Comparison of ENCODE assay signal across 14 mouse cellular contexts in the genomic region with DNA sequence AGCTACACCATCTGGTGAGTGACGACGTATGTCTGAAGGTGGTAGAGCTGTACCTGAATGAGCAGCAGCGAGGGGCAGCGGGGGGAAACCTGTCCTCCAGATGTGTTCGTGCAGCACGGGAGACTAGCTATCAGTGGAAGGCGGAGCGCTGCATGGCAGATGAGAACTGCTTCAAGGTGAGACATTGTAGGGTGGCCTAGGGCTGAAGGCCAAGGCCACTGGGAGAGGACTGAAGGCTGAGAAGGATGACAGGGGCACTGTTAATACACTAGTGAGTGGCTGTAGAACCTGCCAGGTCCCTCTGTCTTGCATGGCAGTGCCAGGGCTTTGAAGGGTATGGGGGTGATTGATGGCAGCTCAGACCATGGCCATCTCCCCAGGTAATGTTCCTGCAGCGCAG. TPM values are rescaled to one million over a fixed set of nuclear protein-coding genes. Genes with fewer than 3 reads are reported as not detected.
DNase-seq lines count a peak whose midpoint lies in the region; ATAC-seq and TF ChIP-seq lines count a peak whose summit lies in the region.
"Had no signal": no experiment of that assay in that cellular context is flagged by ENCODE, and none has a peak within 500 bp of the region (broad histone marks: within the 10 kb centered on the region; RNA-seq: fewer than 3 reads in every experiment).

No protein-coding gene starts in this region.

- no peak overlapping the region for H3K4me3 ChIP-seq in forebrain, embryonic 10.5 days
- no peak overlapping the region for H3K4me3 ChIP-seq in forebrain, postnatal 0 days (ENCODE audit: low read depth, low read length)
- H3K4me3 ChIP-seq in intestine, postnatal 0 days (ENCODE audit: low read depth, low read length), result no peak overlapping the region
- H3K4me3 ChIP-seq in intestine, embryonic 16.5 days (ENCODE audit: low read length), result no peak overlapping the region
- no peak overlapping the region for H3K4me3 ChIP-seq in neural tube, embryonic 15.5 days (replicated peaks)
- no peak overlapping the region for H3K4me3 ChIP-seq in stomach, postnatal 0 days (ENCODE audit: low read depth, low read length)
- H3K4me3 ChIP-seq: limb, embryonic 15.5 days had no signal

- H3K4me2 ChIP-seq in forebrain, postnatal 0 days (ENCODE audit: low read depth), result no peak overlapping the region
- no peak overlapping the region for H3K4me2 ChIP-seq in intestine, postnatal 0 days (replicated peaks; ENCODE audit: low read depth)
- no peak overlapping the region for H3K4me2 ChIP-seq in intestine, embryonic 16.5 days (ENCODE audit: low read depth, low read length)
- no peak overlapping the region for H3K4me2 ChIP-seq in neural tube, embryonic 15.5 days
- no peak overlapping the region for H3K4me2 ChIP-seq in stomach, postnatal 0 days (replicated peaks; ENCODE audit: low read depth)
- H3K4me2 ChIP-seq: limb, embryonic 15.5 days had no signal

- TF ChIP-seq EP300 in stomach, postnatal 0 days (optimal IDR thresholded peaks at IDR 0.05), result no peak

- H3K9me3 ChIP-seq in forebrain, embryonic 10.5 days, result no peaks in the 10 kb centered on the region
- no peaks in the 10 kb centered on the region for H3K9me3 ChIP-seq in forebrain, postnatal 0 days (ENCODE audit: low read length)
- H3K9me3 ChIP-seq in intestine, postnatal 0 days (ENCODE audit: control insufficient read depth), result no peaks in the 10 kb centered on the region
- H3K9me3 ChIP-seq in intestine, embryonic 16.5 days (ENCODE audit: control insufficient read depth, low read length), result no peaks in the 10 kb centered on the region
- H3K9me3 ChIP-seq in neural tube, embryonic 15.5 days (replicated peaks), result no peaks in the 10 kb centered on the region
- H3K9me3 ChIP-seq in stomach, postnatal 0 days (ENCODE audit: control insufficient read depth, low read length), result no peaks in the 10 kb centered on the region
- H3K9me3 ChIP-seq: limb, embryonic 15.5 days had no signal

- TF ChIP-seq CTCF in forebrain, postnatal 0 days (IDR thresholded peaks at IDR 0.05; ENCODE audit: low read depth), result no peak
- TF ChIP-seq CTCF in intestine, postnatal 0 days (IDR thresholded peaks at IDR 0.05; ENCODE audit: low read depth), result no peak
- TF ChIP-seq CTCF in stomach, postnatal 0 days (IDR thresholded peaks at IDR 0.05; ENCODE audit: low read depth), result no peak

- H3K27ac ChIP-seq in forebrain, embryonic 10.5 days, result no peak overlapping the region
- H3K27ac ChIP-seq in forebrain, postnatal 0 days (ENCODE audit: low read depth, low read length), result no peak overlapping the region
- H3K27ac ChIP-seq in intestine, postnatal 0 days (ENCODE audit: low read depth, low read length), result peak overlapping the region; percentile 15; the same call in 1 of the 2 replicates
- no peak overlapping the region for H3K27ac ChIP-seq in intestine, embryonic 16.5 days (ENCODE audit: low read length)
- no peak overlapping the region for H3K27ac ChIP-seq in neural tube, embryonic 15.5 days (replicated peaks)
- no peak overlapping the region for H3K27ac ChIP-seq in stomach, postnatal 0 days (replicated peaks)
- H3K27ac ChIP-seq: limb, embryonic 15.5 days had no signal

- H3K36me3 ChIP-seq in forebrain, embryonic 10.5 days (replicated peaks), result peaks cover 97% of the 10 kb centered on the region
- peaks cover 87% of the 10 kb centered on the region for H3K36me3 ChIP-seq in forebrain, postnatal 0 days (ENCODE audit: insufficient read depth)
- peaks cover 93% of the 10 kb centered on the region for H3K36me3 ChIP-seq in intestine, postnatal 0 days (ENCODE audit: control insufficient read depth, insufficient read depth)
- H3K36me3 ChIP-seq in intestine, embryonic 16.5 days (ENCODE audit: control insufficient read depth, insufficient read depth, low read length), result peaks cover 34% of the 10 kb centered on the region
- peaks cover 94% of the 10 kb centered on the region for H3K36me3 ChIP-seq in neural tube, embryonic 15.5 days
- peaks cover 44% of the 10 kb centered on the region for H3K36me3 ChIP-seq in stomach, postnatal 0 days (ENCODE audit: control insufficient read depth, insufficient read depth, low read length)

- ATAC-seq in forebrain, postnatal 0 days, result no peak
- ATAC-seq in intestine, postnatal 0 days, result no peak
- no peak for ATAC-seq in intestine, embryonic 16.5 days
- ATAC-seq in neural tube, embryonic 15.5 days (ENCODE audit: low FRiP score), result no peak
- ATAC-seq in stomach, postnatal 0 days (ENCODE audit: low FRiP score, low TSS enrichment), result no peak
- no peak for ATAC-seq in CD4-positive, CD25-positive, alpha-beta regulatory T cell, adult 4 months
- ATAC-seq: midbrain, embryonic 16.5 days had no signal

- DNase-seq in forebrain, embryonic 10.5 days (ENCODE audit: extremely low spot score, low spot score), result peak; percentile 11
- DNase-seq in forebrain, postnatal 0 days, result no peak
- peak; percentile 9 for DNase-seq in neural tube, embryonic 10.5 days (ENCODE audit: extremely low spot score, low spot score)
- DNase-seq in stomach, postnatal 0 days (ENCODE audit: low spot score), result peak; percentile 5
- DNase-seq: adrenal gland, postnatal 36 days; cerebellum, adult 11 months; heart, postnatal 10 days; kidney, adult 2 months had no signal

- H3K27me3 ChIP-seq in forebrain, embryonic 10.5 days (ENCODE audit: poor library complexity, severe bottlenecking), result no peaks in the 10 kb centered on the region
- no peaks in the 10 kb centered on the region for H3K27me3 ChIP-seq in forebrain, postnatal 0 days (ENCODE audit: insufficient read depth, low read length)
- no peaks in the 10 kb centered on the region for H3K27me3 ChIP-seq in intestine, postnatal 0 days (replicated peaks; ENCODE audit: control insufficient read depth, insufficient read depth, low read length)
- no peaks in the 10 kb centered on the region for H3K27me3 ChIP-seq in intestine, embryonic 16.5 days (replicated peaks; ENCODE audit: control insufficient read depth, insufficient read depth, low read length)
- H3K27me3 ChIP-seq in neural tube, embryonic 15.5 days (replicated peaks), result no peaks in the 10 kb centered on the region
- H3K27me3 ChIP-seq in stomach, postnatal 0 days (ENCODE audit: control insufficient read depth, insufficient read depth, low read length), result no peaks in the 10 kb centered on the region
- H3K27me3 ChIP-seq: limb, embryonic 15.5 days had no signal

- 95% methylated on average over 9 of the region's 9 CpGs for WGBS in forebrain, embryonic 10.5 days
- WGBS in forebrain, postnatal 0 days, result 96% methylated on average over 9 of the region's 9 CpGs
- WGBS in intestine, postnatal 0 days, result 97% methylated on average over 9 of the region's 9 CpGs
- WGBS in intestine, embryonic 16.5 days, result 95% methylated on average over 9 of the region's 9 CpGs
- WGBS in neural tube, embryonic 15.5 days, result 97% methylated on average over 9 of the region's 9 CpGs
- WGBS in stomach, postnatal 0 days, result 94% methylated on average over 9 of the region's 9 CpGs

- H3K4me1 ChIP-seq in forebrain, embryonic 10.5 days, result no peaks in the 10 kb centered on the region
- no peaks in the 10 kb centered on the region for H3K4me1 ChIP-seq in forebrain, postnatal 0 days (ENCODE audit: insufficient read depth)
- H3K4me1 ChIP-seq in intestine, postnatal 0 days (replicated peaks; ENCODE audit: control insufficient read depth, insufficient read depth, low read length), result no peaks in the 10 kb centered on the region
- H3K4me1 ChIP-seq in intestine, embryonic 16.5 days (ENCODE audit: control insufficient read depth, insufficient read depth, low read length), result no peaks in the 10 kb centered on the region
- H3K4me1 ChIP-seq in neural tube, embryonic 15.5 days, result no peaks in the 10 kb centered on the region
- no peaks in the 10 kb centered on the region for H3K4me1 ChIP-seq in stomach, postnatal 0 days (replicated peaks; ENCODE audit: control insufficient read depth, insufficient read depth)
- H3K4me1 ChIP-seq: limb, embryonic 15.5 days had no signal

- no peak overlapping the region for H3K9ac ChIP-seq in forebrain, postnatal 0 days
- H3K9ac ChIP-seq in intestine, postnatal 0 days (ENCODE audit: low read depth, low read length), result no peak overlapping the region
- H3K9ac ChIP-seq in intestine, embryonic 16.5 days (ENCODE audit: low read depth, low read length), result no peak overlapping the region
- H3K9ac ChIP-seq in neural tube, embryonic 15.5 days (replicated peaks), result no peak overlapping the region
- no peak overlapping the region for H3K9ac ChIP-seq in stomach, postnatal 0 days (ENCODE audit: low read length)
- H3K9ac ChIP-seq: limb, embryonic 15.5 days had no signal

RNA-seq across cellular contexts. Expression of a gene that starts 8.5 kb away (rescaled TPM):
- polyA plus RNA-seq in forebrain, embryonic 10.5 days (2016; fragmentation: Nextera tagmentation; extraction: Ambion mirVana), result 2.0 and 2.7 TPM in 2 replicates
- total RNA-seq in forebrain, postnatal 0 days (2014; rRNA removed), result 0.24 and 0.46 TPM in 2 replicates
- 0.24 and 0.40 TPM in 2 replicates for polyA plus RNA-seq in forebrain, postnatal 0 days (2015; fragmentation: Nextera tagmentation; extraction: Ambion mirVana)
- polyA plus RNA-seq in intestine, postnatal 0 days (2015; fragmentation: Nextera tagmentation; extraction: Ambion mirVana), result 2.4 and 2.5 TPM in 2 replicates
- polyA plus RNA-seq in intestine, embryonic 16.5 days (2015; fragmentation: Nextera tagmentation; extraction: Ambion mirVana), result 3.9 and 4.7 TPM in 2 replicates
- 0.26 and 0.93 TPM in 2 replicates for polyA plus RNA-seq in neural tube, embryonic 15.5 days (2015; fragmentation: Nextera tagmentation; extraction: Ambion mirVana)
- polyA plus RNA-seq in stomach, postnatal 0 days (2015; fragmentation: Nextera tagmentation; extraction: Ambion mirVana), result 1.4 and 1.6 TPM in 2 replicates
- 10 to 100 TPM in 1 of 2 experiments, 1 to 10 TPM in 1; 6.1 to 10.2 TPM for polyA plus RNA-seq in CD4-positive, CD25-positive, alpha-beta regulatory T cell, adult 4 months (2017; shearing (Covaris generic))

RNA-seq across cellular contexts. Expression of a gene that starts 30.1 kb away (rescaled TPM):
- 146 and 151 TPM in 2 replicates for polyA plus RNA-seq in forebrain, embryonic 10.5 days (2016; fragmentation: Nextera tagmentation; extraction: Ambion mirVana)
- 219 and 237 TPM in 2 replicates for total RNA-seq in forebrain, postnatal 0 days (2014; rRNA removed)
- polyA plus RNA-seq in forebrain, postnatal 0 days (2015; fragmentation: Nextera tagmentation; extraction: Ambion mirVana), result 289 and 331 TPM in 2 replicates
- 172 and 175 TPM in 2 replicates for polyA plus RNA-seq in intestine, postnatal 0 days (2015; fragmentation: Nextera tagmentation; extraction: Ambion mirVana)
- 130 and 141 TPM in 2 replicates for polyA plus RNA-seq in intestine, embryonic 16.5 days (2015; fragmentation: Nextera tagmentation; extraction: Ambion mirVana)
- 152 and 163 TPM in 2 replicates for polyA plus RNA-seq in neural tube, embryonic 15.5 days (2015; fragmentation: Nextera tagmentation; extraction: Ambion mirVana)
- polyA plus RNA-seq in stomach, postnatal 0 days (2015; fragmentation: Nextera tagmentation; extraction: Ambion mirVana), result 188 and 197 TPM in 2 replicates
- 100 to 1,000 TPM in 1 of 2 experiments, 10 to 100 TPM in 1; 75.3 to 102 TPM for polyA plus RNA-seq in CD4-positive, CD25-positive, alpha-beta regulatory T cell, adult 4 months (2017; shearing (Covaris generic))
